In genomic region chr9:64089004-64089403, GRCm38 (mm10) we compare ENCODE assay signal across 9 mouse cellular contexts. TPM values are rescaled to one million over a fixed set of nuclear protein-coding genes. Genes with fewer than 3 reads are reported as not detected.
DNase-seq lines count a peak whose midpoint lies in the region; ATAC-seq lines count a peak whose summit lies in the region.
"Had no signal": no experiment of that assay in that cellular context is flagged by ENCODE, and none has a peak within 500 bp of the region (broad histone marks: within the 10 kb centered on the region; RNA-seq: fewer than 3 reads in every experiment).

No protein-coding gene starts in this region.

- peak overlapping the region; percentile 33; the same call in 1 of the 2 replicates for H3K27ac ChIP-seq in midbrain, embryonic 10.5 days (replicated peaks)
- H3K27ac ChIP-seq in midbrain, embryonic 11.5 days (ENCODE audit: low read depth, low read length), result no peak overlapping the region
- no peak overlapping the region for H3K27ac ChIP-seq in embryonic facial prominence, embryonic 14.5 days (replicated peaks; ENCODE audit: low read depth, low read length)
- H3K27ac ChIP-seq in liver, embryonic 11.5 days (ENCODE audit: low read depth, low read length), result 0 out of 2 replicates have a peak overlapping the region, but pooled peaks have one; percentile 2
- H3K27ac ChIP-seq in stomach, embryonic 14.5 days (ENCODE audit: low read length), result peak overlapping the region; percentile 44; the same call in 1 of the 2 replicates
- no peak overlapping the region for H3K27ac ChIP-seq in hindbrain, embryonic 10.5 days

- no peak overlapping the region for H3K4me3 ChIP-seq in midbrain, embryonic 10.5 days
- no peak overlapping the region for H3K4me3 ChIP-seq in midbrain, embryonic 11.5 days (ENCODE audit: low read depth, low read length)
- H3K4me3 ChIP-seq in embryonic facial prominence, embryonic 14.5 days (ENCODE audit: low read depth, low read length), result no peak overlapping the region
- H3K4me3 ChIP-seq in liver, embryonic 11.5 days (ENCODE audit: low read depth, low read length), result no peak overlapping the region
- H3K4me3 ChIP-seq in stomach, embryonic 14.5 days (ENCODE audit: low read depth, low read length), result no peak overlapping the region
- no peak overlapping the region for H3K4me3 ChIP-seq in hindbrain, embryonic 10.5 days

- no peak for DNase-seq in midbrain, embryonic 10.5 days (ENCODE audit: low spot score)
- DNase-seq in midbrain, embryonic 11.5 days (ENCODE audit: low spot score, missing footprints), result no peak
- peak; percentile 36 for DNase-seq in embryonic facial prominence, embryonic 14.5 days (ENCODE audit: low spot score)
- peak; percentile 66 for DNase-seq in heart, postnatal 25 days (ENCODE audit: low spot score)
- no peak for DNase-seq in liver, embryonic 11.5 days (ENCODE audit: low spot score)
- DNase-seq in urinary bladder, postnatal 10 days (ENCODE audit: low spot score), result no peak
- DNase-seq in hindbrain, embryonic 10.5 days (ENCODE audit: low spot score), result no peak

- intact Hi-C loops in heart, postnatal 25 days (cut with DNase I), result no loop called here

- peaks cover 37% of the 10 kb centered on the region for H3K4me1 ChIP-seq in midbrain, embryonic 10.5 days
- H3K4me1 ChIP-seq in midbrain, embryonic 11.5 days (ENCODE audit: control insufficient read depth, insufficient read depth, low read length), result peaks cover 12% of the 10 kb centered on the region
- H3K4me1 ChIP-seq in embryonic facial prominence, embryonic 14.5 days (ENCODE audit: control insufficient read depth, insufficient read depth, low read length), result peaks cover 16% of the 10 kb centered on the region
- H3K4me1 ChIP-seq in liver, embryonic 11.5 days (replicated peaks; ENCODE audit: control insufficient read depth, insufficient read depth, low read length), result peaks cover 35% of the 10 kb centered on the region
- H3K4me1 ChIP-seq in stomach, embryonic 14.5 days (ENCODE audit: control insufficient read depth, insufficient read depth, low read length), result peaks cover 16% of the 10 kb centered on the region; the same call in 1 of the 2 replicates
- peaks cover 35% of the 10 kb centered on the region for H3K4me1 ChIP-seq in hindbrain, embryonic 10.5 days (replicated peaks)

- 81% methylated on average over 12 of the region's 12 CpGs for WGBS in midbrain, embryonic 10.5 days
- WGBS in midbrain, embryonic 11.5 days, result 75% methylated on average over 12 of the region's 12 CpGs
- WGBS in embryonic facial prominence, embryonic 14.5 days, result 60% methylated on average over 12 of the region's 12 CpGs
- 39% methylated on average over 12 of the region's 12 CpGs for WGBS in liver, embryonic 11.5 days
- 53% methylated on average over 12 of the region's 12 CpGs for WGBS in stomach, embryonic 14.5 days
- WGBS in hindbrain, embryonic 10.5 days, result 68% methylated on average over 12 of the region's 12 CpGs

- peaks cover 32% of the 10 kb centered on the region for H3K27me3 ChIP-seq in midbrain, embryonic 10.5 days (ENCODE audit: low read depth, poor library complexity, severe bottlenecking)
- peaks cover 3% of the 10 kb centered on the region; the same call in 1 of the 2 replicates for H3K27me3 ChIP-seq in midbrain, embryonic 11.5 days (ENCODE audit: control insufficient read depth, insufficient read depth, low read length)
- H3K27me3 ChIP-seq in embryonic facial prominence, embryonic 14.5 days (replicated peaks; ENCODE audit: control insufficient read depth, insufficient read depth, low read length), result no peaks in the 10 kb centered on the region
- no peaks in the 10 kb centered on the region for H3K27me3 ChIP-seq in liver, embryonic 11.5 days (replicated peaks; ENCODE audit: control insufficient read depth, insufficient read depth, low read length)
- no peaks in the 10 kb centered on the region for H3K27me3 ChIP-seq in stomach, embryonic 14.5 days (ENCODE audit: control insufficient read depth, insufficient read depth, low read length)
- H3K27me3 ChIP-seq in hindbrain, embryonic 10.5 days (ENCODE audit: insufficient read depth, poor library complexity, severe bottlenecking), result peaks cover 33% of the 10 kb centered on the region

- no peak for ATAC-seq in midbrain, embryonic 11.5 days (ENCODE audit: low FRiP score)
- no peak for ATAC-seq in embryonic facial prominence, embryonic 14.5 days (ENCODE audit: low read depth)
- ATAC-seq in liver, embryonic 11.5 days (replicated peaks; ENCODE audit: low FRiP score), result peak; percentile 23; the same call in 1 of the 2 replicates
- no peak for ATAC-seq in stomach, embryonic 14.5 days (ENCODE audit: insufficient number of reproducible peaks, insufficient read depth, low FRiP score, low read depth)

- no peak overlapping the region for H3K4me2 ChIP-seq in midbrain, embryonic 11.5 days
- no peak overlapping the region for H3K4me2 ChIP-seq in embryonic facial prominence, embryonic 14.5 days (ENCODE audit: low read depth, low read length)
- H3K4me2 ChIP-seq in liver, embryonic 11.5 days, result 0 out of 2 replicates have a peak overlapping the region, but pooled peaks have one; percentile 4
- H3K4me2 ChIP-seq in stomach, embryonic 14.5 days (replicated peaks; ENCODE audit: low read depth, low read length), result no peak overlapping the region

- no peaks in the 10 kb centered on the region for H3K9me3 ChIP-seq in midbrain, embryonic 10.5 days (replicated peaks)
- no peaks in the 10 kb centered on the region for H3K9me3 ChIP-seq in midbrain, embryonic 11.5 days (ENCODE audit: control insufficient read depth, low read length)
- H3K9me3 ChIP-seq in embryonic facial prominence, embryonic 14.5 days (ENCODE audit: control insufficient read depth, low read length), result no peaks in the 10 kb centered on the region
- no peaks in the 10 kb centered on the region for H3K9me3 ChIP-seq in liver, embryonic 11.5 days (ENCODE audit: control insufficient read depth, low read length)
- no peaks in the 10 kb centered on the region for H3K9me3 ChIP-seq in stomach, embryonic 14.5 days (ENCODE audit: control insufficient read depth, low read depth, low read length)
- H3K9me3 ChIP-seq in hindbrain, embryonic 10.5 days, result peaks cover 3% of the 10 kb centered on the region; the same call in 1 of the 2 replicates

- no peak overlapping the region for H3K9ac ChIP-seq in midbrain, embryonic 11.5 days (ENCODE audit: low read length)
- no peak overlapping the region for H3K9ac ChIP-seq in embryonic facial prominence, embryonic 14.5 days (ENCODE audit: low read depth, low read length)
- peak overlapping the region; percentile 43; the same call in 1 of the 2 replicates for H3K9ac ChIP-seq in liver, embryonic 11.5 days (ENCODE audit: low read depth, low read length)
- H3K9ac ChIP-seq in stomach, embryonic 14.5 days (replicated peaks; ENCODE audit: low read depth, low read length), result no peak overlapping the region

- H3K36me3 ChIP-seq in midbrain, embryonic 10.5 days, result no peaks in the 10 kb centered on the region
- no peaks in the 10 kb centered on the region for H3K36me3 ChIP-seq in midbrain, embryonic 11.5 days (ENCODE audit: control insufficient read depth, insufficient read depth, low read length)
- H3K36me3 ChIP-seq in embryonic facial prominence, embryonic 14.5 days (ENCODE audit: control insufficient read depth, insufficient read depth, low read length), result no peaks in the 10 kb centered on the region
- no peaks in the 10 kb centered on the region for H3K36me3 ChIP-seq in liver, embryonic 11.5 days (ENCODE audit: control insufficient read depth, insufficient read depth, low read length)
- H3K36me3 ChIP-seq in stomach, embryonic 14.5 days (ENCODE audit: control insufficient read depth, insufficient read depth, low read length), result no peaks in the 10 kb centered on the region
- no peaks in the 10 kb centered on the region for H3K36me3 ChIP-seq in hindbrain, embryonic 10.5 days

RNA-seq across cellular contexts. Expression of gene Lctl, which starts 27.9 kb away (rescaled TPM):
- polyA plus RNA-seq in midbrain, embryonic 10.5 days (2016; fragmentation: Nextera tagmentation; extraction: Ambion mirVana), result 0.14 TPM in 1 of 2 replicates, not detected in the other
- not detected in 2 replicates for polyA plus RNA-seq in midbrain, embryonic 11.5 days (2014; fragmentation: Nextera tagmentation; extraction: Ambion mirVana)
- polyA plus RNA-seq in embryonic facial prominence, embryonic 14.5 days (2014; fragmentation: Nextera tagmentation; extraction: Ambion mirVana), result not detected in 2 replicates
- not detected for total RNA-seq in heart, postnatal 25 days (2021)
- polyA plus RNA-seq in liver, embryonic 11.5 days (2014; fragmentation: Nextera tagmentation; extraction: Ambion mirVana), result not detected in 2 replicates
- not detected in 2 replicates for polyA plus RNA-seq in stomach, embryonic 14.5 days (2014; fragmentation: Nextera tagmentation; extraction: Ambion mirVana)
- 0.16 TPM in 1 of 2 replicates, not detected in the other for polyA plus RNA-seq in hindbrain, embryonic 10.5 days (2016; fragmentation: Nextera tagmentation; extraction: Ambion mirVana)
- polyA plus RNA-seq: limb, embryonic 11.5 days had no signal

Comparison
In these comparisons a context has a peak if more than half of its experiments do, and no peak if none do; other contexts are left out.
1. H3K27ac ChIP-seq: peak in midbrain, embryonic 10.5 days (single experiment), liver, embryonic 11.5 days (single experiment) and stomach, embryonic 14.5 days (single experiment); none in midbrain, embryonic 11.5 days (single experiment), embryonic facial prominence, embryonic 14.5 days (single experiment) and hindbrain, embryonic 10.5 days (single experiment).
2. DNase-seq: peak in embryonic facial prominence, embryonic 14.5 days (single experiment) and heart, postnatal 25 days (single experiment); none in midbrain, embryonic 10.5 days (single experiment), midbrain, embryonic 11.5 days (single experiment), liver, embryonic 11.5 days (single experiment), urinary bladder, postnatal 10 days (single experiment) and hindbrain, embryonic 10.5 days (single experiment).